In the genomic region with DNA sequence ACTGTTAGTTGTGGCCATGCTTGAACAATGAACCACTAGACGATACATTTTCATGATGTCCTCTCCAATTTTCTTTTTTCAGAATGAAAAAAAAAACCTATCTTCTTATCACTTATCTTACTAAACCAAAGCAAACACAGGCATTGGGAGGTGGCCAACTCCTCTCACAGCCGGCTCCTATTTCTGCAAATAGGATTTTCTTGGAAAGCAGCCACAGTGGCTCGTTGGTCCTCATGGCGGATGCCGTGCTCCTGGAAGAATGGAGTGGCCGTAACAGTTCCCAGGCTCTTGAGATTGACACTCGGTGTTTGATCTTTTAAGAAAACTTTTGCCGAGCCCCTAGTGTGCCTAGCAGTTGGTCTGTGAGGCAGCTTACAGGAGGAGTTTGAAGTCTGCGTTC, we compare ENCODE assay signal across 12 mouse cellular contexts. TPM values are rescaled to one million over a fixed set of nuclear protein-coding genes. Genes with fewer than 3 reads are reported as not detected.
A peak's percentile ranks its signal among the peaks of the same experiment; 100 is the strongest.
DNase-seq lines count a peak whose midpoint lies in the region; ATAC-seq lines count a peak whose summit lies in the region.
"Had no signal": no experiment of that assay in that cellular context is flagged by ENCODE, and none has a peak within 500 bp of the region (broad histone marks: within the 10 kb centered on the region; RNA-seq: fewer than 3 reads in every experiment).

No protein-coding gene starts in this region.

- H3K4me2 ChIP-seq in heart, embryonic 14.5 days (ENCODE audit: low read length) = peak overlapping the region; percentile 46
- no peak overlapping the region for H3K4me2 ChIP-seq in stomach, embryonic 16.5 days (ENCODE audit: low read depth, low read length)
- no peak overlapping the region for H3K4me2 ChIP-seq in intestine, embryonic 15.5 days (replicated peaks)
- H3K4me2 ChIP-seq: embryonic facial prominence, embryonic 13.5 days; liver, embryonic 13.5 days; neural tube, embryonic 13.5 days had no signal

- peak overlapping the region; percentile 70 to 71 for H3K27ac ChIP-seq in heart, embryonic 14.5 days (replicated peaks in 1 of 2; ENCODE audit: control insufficient read depth in 1 of 2, insufficient read depth in 1 of 2, low read depth in 2 of 2, low read length in 2 of 2)
- no peak overlapping the region for H3K27ac ChIP-seq in stomach, embryonic 16.5 days (ENCODE audit: low read length)
- no peak overlapping the region for H3K27ac ChIP-seq in intestine, embryonic 15.5 days
- H3K27ac ChIP-seq: embryonic facial prominence, embryonic 13.5 days; liver, embryonic 13.5 days; neural tube, embryonic 13.5 days had no signal

- peaks cover 79% of the 10 kb centered on the region for H3K36me3 ChIP-seq in heart, embryonic 14.5 days (ENCODE audit: control insufficient read depth, insufficient read depth, low read length)
- H3K36me3 ChIP-seq in stomach, embryonic 16.5 days (ENCODE audit: control insufficient read depth, insufficient read depth, low read length) = peaks cover 18% of the 10 kb centered on the region
- peaks cover 18% of the 10 kb centered on the region; the same call in 1 of the 2 replicates for H3K36me3 ChIP-seq in intestine, embryonic 15.5 days

- no peaks in the 10 kb centered on the region for H3K9me3 ChIP-seq in heart, embryonic 14.5 days (ENCODE audit: control insufficient read depth, low read length)
- no peaks in the 10 kb centered on the region for H3K9me3 ChIP-seq in stomach, embryonic 16.5 days (replicated peaks; ENCODE audit: control insufficient read depth, low read length)
- H3K9me3 ChIP-seq in intestine, embryonic 15.5 days = no peaks in the 10 kb centered on the region
- H3K9me3 ChIP-seq: embryonic facial prominence, embryonic 13.5 days; liver, embryonic 13.5 days; neural tube, embryonic 13.5 days had no signal

- peaks cover 4 to 11% of the 10 kb centered on the region in 2 experiments for H3K4me1 ChIP-seq in heart, embryonic 14.5 days (ENCODE audit: control insufficient read depth in 2 of 2, insufficient read depth in 2 of 2, low read length in 2 of 2)
- H3K4me1 ChIP-seq in stomach, embryonic 16.5 days (ENCODE audit: control insufficient read depth, insufficient read depth, low read length) = peaks cover 3% of the 10 kb centered on the region; the same call in 1 of the 2 replicates
- H3K4me1 ChIP-seq in intestine, embryonic 15.5 days (replicated peaks) = no peaks in the 10 kb centered on the region
- H3K4me1 ChIP-seq: liver, embryonic 13.5 days had no signal

- no peak overlapping the region for H3K9ac ChIP-seq in heart, embryonic 14.5 days (ENCODE audit: low read length)
- H3K9ac ChIP-seq in stomach, embryonic 16.5 days (ENCODE audit: low read length) = no peak overlapping the region
- H3K9ac ChIP-seq in intestine, embryonic 15.5 days = no peak overlapping the region
- H3K9ac ChIP-seq: embryonic facial prominence, embryonic 13.5 days; liver, embryonic 13.5 days; neural tube, embryonic 13.5 days had no signal

- peak; percentile 16 for DNase-seq in heart, adult 8-10 months (ENCODE audit: low spot score)
- DNase-seq in heart, adult 9 months (ENCODE audit: low spot score in 2 of 2) = no peak
- peak; percentile 55 to 57 for DNase-seq in right cerebral cortex, postnatal 10 days (ENCODE audit: low spot score in 2 of 2)
- DNase-seq in right cerebral cortex, postnatal 25 days = no peak
- no peak for DNase-seq in right cerebral cortex, postnatal 36 days (ENCODE audit: low spot score in 2 of 2)
- DNase-seq: liver, embryonic 13.5 days had no signal

- WGBS in heart, embryonic 14.5 days = 6% methylated on average over 9 of the region's 9 CpGs
- 35% methylated on average over 9 of the region's 9 CpGs for whole genome bisulfite sequencing in stomach, embryonic 16.5 days
- WGBS in intestine, embryonic 15.5 days = 43% methylated on average over 9 of the region's 9 CpGs

- 0 out of 2 replicates have a peak, but pooled peaks have one; percentile 29 for ATAC-seq in heart, embryonic 14.5 days (ENCODE audit: insufficient number of reproducible peaks, insufficient read depth, low FRiP score, low read depth)
- ATAC-seq in stomach, embryonic 16.5 days (ENCODE audit: insufficient read depth, low FRiP score) = peak; percentile 10; the same call in 1 of the 2 replicates
- ATAC-seq in intestine, embryonic 15.5 days = no peak

- H3K27me3 ChIP-seq in heart, embryonic 14.5 days (ENCODE audit: control insufficient read depth, insufficient read depth, low read length) = no peaks in the 10 kb centered on the region
- H3K27me3 ChIP-seq in stomach, embryonic 16.5 days (ENCODE audit: control insufficient read depth, insufficient read depth, low read length) = no peaks in the 10 kb centered on the region
- H3K27me3 ChIP-seq in intestine, embryonic 15.5 days (replicated peaks) = no peaks in the 10 kb centered on the region
- H3K27me3 ChIP-seq: CH12.LX; embryonic facial prominence, embryonic 13.5 days; liver, embryonic 13.5 days; neural tube, embryonic 13.5 days had no signal

- no peak overlapping the region for H3K4me3 ChIP-seq in heart, embryonic 14.5 days (ENCODE audit: control insufficient read depth in 1 of 2, insufficient read depth in 1 of 2, low read depth in 1 of 2, low read length in 2 of 2)
- no peak overlapping the region for H3K4me3 ChIP-seq in stomach, embryonic 16.5 days (replicated peaks; ENCODE audit: low read length)
- H3K4me3 ChIP-seq in intestine, embryonic 15.5 days (replicated peaks) = no peak overlapping the region
- H3K4me3 ChIP-seq: embryonic facial prominence, embryonic 13.5 days; liver, embryonic 13.5 days; neural tube, embryonic 13.5 days had no signal

RNA-seq across cellular contexts. Expression of gene Iqcg, which starts 50.8 kb away (rescaled TPM):
- 1 to 10 TPM in 1 of 4 experiments, under 1 TPM in 3; 0.31 to 1.6 (median 0.45) TPM for total RNA-seq in heart, adult 8-10 months (2022)
- 1.5 and 1.9 TPM in 2 replicates for polyA plus RNA-seq in heart, embryonic 14.5 days (2014; fragmentation: Nextera tagmentation; extraction: Ambion mirVana)
- 2.4 TPM in 2 replicates for polyA plus RNA-seq in stomach, embryonic 16.5 days (2015; fragmentation: Nextera tagmentation; extraction: Ambion mirVana)
- 1.7 and 1.9 TPM in 2 replicates for polyA plus RNA-seq in intestine, embryonic 15.5 days (2015; fragmentation: Nextera tagmentation; extraction: Ambion mirVana)

RNA-seq across cellular contexts. Expression of gene Rpl35a, which starts 51.0 kb away (rescaled TPM):
- total RNA-seq in heart, adult 8-10 months (2022) = 100 to 1,000 TPM; 282 to 337 (median 300) TPM
- 603 and 672 TPM in 2 replicates for polyA plus RNA-seq in heart, embryonic 14.5 days (2014; fragmentation: Nextera tagmentation; extraction: Ambion mirVana)
- polyA plus RNA-seq in stomach, embryonic 16.5 days (2015; fragmentation: Nextera tagmentation; extraction: Ambion mirVana) = 790 and 946 TPM in 2 replicates
- polyA plus RNA-seq in intestine, embryonic 15.5 days (2015; fragmentation: Nextera tagmentation; extraction: Ambion mirVana) = 1,031 and 1,044 TPM in 2 replicates

RNA-seq across cellular contexts. Expression of gene Lmln, which starts 57.1 kb away (rescaled TPM):
- total RNA-seq in heart, adult 8-10 months (2022) = 1 to 10 TPM; 1.5 to 5.4 (median 2.1) TPM
- polyA plus RNA-seq in heart, embryonic 14.5 days (2014; fragmentation: Nextera tagmentation; extraction: Ambion mirVana) = 2.5 and 4.7 TPM in 2 replicates
- 2.6 and 2.8 TPM in 2 replicates for polyA plus RNA-seq in stomach, embryonic 16.5 days (2015; fragmentation: Nextera tagmentation; extraction: Ambion mirVana)
- polyA plus RNA-seq in intestine, embryonic 15.5 days (2015; fragmentation: Nextera tagmentation; extraction: Ambion mirVana) = 2.0 and 3.4 TPM in 2 replicates

Comparison
In these comparisons a context has a peak if more than half of its experiments do, and no peak if none do; other contexts are left out.
1. DNase-seq: peak in heart, adult 8-10 months (single experiment) and right cerebral cortex, postnatal 10 days (2 of 2); none in heart, adult 9 months (0 of 2), right cerebral cortex, postnatal 25 days (single experiment) and right cerebral cortex, postnatal 36 days (0 of 2).
2. H3K27ac ChIP-seq: peak in heart, embryonic 14.5 days (2 of 2); none in stomach, embryonic 16.5 days (single experiment) and intestine, embryonic 15.5 days (single experiment).